Mouse (Mus musculus) bone marrow, adult 2 months (tissue): ENCODE results near the gene Acp2.

Experiments used
- CTCF ChIP-seq: fragments of 200-500 bp; IDR thresholded peaks from 2 replicates; pipeline ENCODE4 v1.5.1; 2011; ENCODE audit warnings: low read length, control low read depth; ENCODE audit not compliant: control insufficient read depth, insufficient read depth
- POLR2A ChIP-seq: fragments of 200-500 bp; IDR thresholded peaks from 2 replicates; pipeline ENCODE4 v1.6.1; 2011; ENCODE audit warnings: low read depth, mild to moderate bottlenecking, control low read depth, low read length, borderline replicate concordance; ENCODE audit not compliant: control insufficient read depth

DNA sequence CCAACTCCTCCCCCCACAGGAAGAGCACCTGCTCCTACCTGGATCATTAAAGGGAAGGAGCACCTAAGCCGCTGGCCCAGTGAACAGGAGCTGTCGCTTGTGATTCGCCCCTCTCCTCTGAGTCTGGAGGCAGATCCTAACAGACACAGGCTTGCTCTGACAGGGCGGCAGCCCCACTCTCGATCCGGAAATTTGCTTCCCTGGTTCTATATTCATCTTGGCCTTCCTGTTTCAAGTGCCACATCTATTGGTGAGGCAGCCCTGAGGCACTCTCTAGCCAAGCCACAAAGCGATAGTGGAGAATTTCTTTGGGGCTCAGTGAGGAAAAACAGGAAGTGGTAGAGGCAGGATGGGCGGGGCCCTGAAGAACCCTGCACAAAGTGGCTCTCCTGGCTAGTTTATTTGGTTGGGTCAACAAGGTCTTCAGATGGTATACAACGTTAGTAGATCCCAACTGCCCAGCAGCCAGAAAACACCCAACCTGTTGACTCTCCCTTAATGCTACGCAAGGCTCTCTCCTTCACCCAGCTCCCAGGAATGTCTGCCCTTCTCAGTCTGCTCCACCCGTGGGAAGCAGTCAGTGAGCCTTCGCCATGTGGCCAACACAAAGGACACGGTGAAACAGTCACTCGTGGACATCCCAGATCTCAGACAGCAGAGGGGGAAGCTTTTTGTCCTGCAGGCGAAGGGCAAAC is 18.8 kb upstream of the Acp2 start, which contains the start of gene Madd:
- TF ChIP-seq CTCF (no peak), POLR2A (0 out of 2 replicates have a peak, but pooled peaks have one; percentile 30)
